Mouse (Mus musculus) midbrain, postnatal 0 days (tissue): ENCODE data around the gene Diaph2. TPM values are rescaled to one million over a fixed set of nuclear protein-coding genes. Genes with fewer than 3 reads are reported as not detected.
A peak's percentile ranks its signal among the peaks of the same experiment; 100 is the strongest.

Source experiments
- ATAC-seq: fragments of 200-750 bp; cut with Nextera tagmentation; 2 replicates; pipeline ENCODE4 v1.8.0; 2017; ENCODE audit warnings: moderate number of reproducible peaks, mild to moderate bottlenecking, moderate TSS enrichment, moderate library complexity; ENCODE audit not compliant: low FRiP score
- DNase-seq: peaks from one replicate; pipeline ENCODE4 v3.0.0-alpha.2; 2015; ENCODE audit warnings: low spot score
- H3K27ac ChIP-seq: fragments of 300-500 bp; sonication (generic); 2 replicates; pipeline ENCODE4 v1.5.1; 2014; ENCODE audit warnings: low read depth, mild to moderate bottlenecking, low read length, mixed read lengths
- H3K27me3 ChIP-seq: fragments of 300-500 bp; sonication (generic); 2 replicates; pipeline ENCODE4 v1.6.1; 2014; ENCODE audit warnings: low read length, control low read depth, mixed read lengths; ENCODE audit not compliant: insufficient read depth
- H3K36me3 ChIP-seq: fragments of 300-500 bp; sonication (generic); 2 replicates; pipeline ENCODE4 v1.6.1; 2014; ENCODE audit warnings: low read length, control low read depth, mixed read lengths; ENCODE audit not compliant: insufficient read depth
- H3K4me1 ChIP-seq: fragments of 300-500 bp; sonication (generic); 2 replicates; pipeline ENCODE4 v1.6.1; 2014; ENCODE audit warnings: mild to moderate bottlenecking, control low read depth, antibody characterized with exemption, low read length, mixed read lengths; ENCODE audit not compliant: insufficient read depth
- H3K4me2 ChIP-seq: fragments of 300-500 bp; sonication (generic); 2 replicates; pipeline ENCODE4 v1.6.1; 2014; ENCODE audit warnings: low read depth, mild to moderate bottlenecking, low read length, mixed read lengths; ENCODE audit not compliant: poor library complexity, severe bottlenecking
- H3K4me3 ChIP-seq: fragments of 300-500 bp; sonication (generic); 2 replicates; pipeline ENCODE4 v1.5.1; 2014; ENCODE audit warnings: low read depth, mild to moderate bottlenecking, low read length, moderate library complexity
- H3K9ac ChIP-seq: fragments of 300-500 bp; sonication (generic); replicated peaks from 2 replicates; pipeline ENCODE4 v1.6.1; 2014; ENCODE audit warnings: mild to moderate bottlenecking, low read length, moderate library complexity, mixed read lengths; ENCODE audit not compliant: poor library complexity, severe bottlenecking
- H3K9me3 ChIP-seq: fragments of 300-500 bp; sonication (generic); 2 replicates; pipeline ENCODE4 v1.6.1; 2016; ENCODE audit warnings: low read length, control low read depth
- CTCF ChIP-seq: IDR thresholded peaks from 2 replicates; pipeline ENCODE4 v1.5.1; 2016; ENCODE audit warnings: antibody characterized with exemption, mild to moderate bottlenecking
- WGBS: fragments of 180-500 bp; shearing (Covaris S2); extraction: QIAGEN DNeasy Blood & Tissue Kit; methylation state at CpG from one replicate; pipeline ENCODE4 v1.1.7; 2014; 5-methylcytosine and 5-hydroxymethylcytosine counted together
- polyA plus RNA-seq: library from polyadenylated mRNA; unstranded; fragments of >200 nt; fragmentation: Nextera tagmentation; extraction: Ambion mirVana; gene quantifications from 2 replicates; pipeline ENCODE4 v1.2.1, GENCODE M21; 2015
- total RNA-seq: library from RNA; depleted of rRNA; stranded (reverse); fragments of >200 nt; gene quantifications from 2 replicates; pipeline ENCODE4 v1.2.3, GENCODE M21; 2014; rRNA removed

Gene Diaph2
- total RNA-seq = 4.8 TPM in 2 replicates
- 2.9 and 3.9 TPM in 2 replicates for polyA plus RNA-seq

DNA sequence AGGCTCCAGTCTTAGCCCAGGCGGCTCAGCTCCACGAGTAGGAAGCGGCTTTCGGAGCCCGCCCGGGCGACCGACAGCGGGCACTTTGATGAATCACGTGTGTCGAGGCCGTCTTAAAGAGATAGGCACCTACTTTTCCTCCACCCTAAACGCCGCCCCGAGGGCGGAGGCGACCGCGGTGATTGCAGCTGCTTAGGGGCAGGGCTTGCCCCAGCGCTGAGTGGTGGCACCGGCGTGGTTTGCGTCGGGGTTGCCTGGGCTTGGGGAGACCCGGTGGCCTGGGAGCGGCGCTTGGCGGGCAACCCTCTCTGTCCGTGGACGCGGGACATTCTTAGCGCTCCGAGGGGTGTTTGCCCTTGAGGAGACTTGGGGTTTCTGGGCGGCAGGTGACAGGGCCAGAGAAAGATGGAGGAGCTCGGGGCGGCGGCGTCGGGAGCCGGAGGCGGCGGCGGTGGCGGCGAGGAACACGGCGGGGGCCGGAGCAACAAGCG, at the start of gene Diaph2:
TSS of gene Diaph2 (plus strand) at position 172 of the 491 bp plus-strand sequence.
- peak; percentile 73 for DNase-seq
- Histone ChIP-seq H3K9me3 (no peaks in the 10 kb centered on the region), H3K27me3 (no peaks in the 10 kb centered on the region), H3K9ac (peak within 1 kb of the TSS; percentile 55), H3K36me3 (no peaks in the 10 kb centered on the region), H3K4me3 (peak within 1 kb of the TSS; percentile 54), H3K4me2 (peak within 1 kb of the TSS; percentile 40), H3K27ac (no peak within 1 kb of the TSS), H3K4me1 (no peaks in the 10 kb centered on the region)
- TF ChIP-seq CTCF = no peak
- WGBS = 19% methylated on average over 49 of the region's 49 CpGs
- peak; percentile 87 for ATAC-seq

DNA sequence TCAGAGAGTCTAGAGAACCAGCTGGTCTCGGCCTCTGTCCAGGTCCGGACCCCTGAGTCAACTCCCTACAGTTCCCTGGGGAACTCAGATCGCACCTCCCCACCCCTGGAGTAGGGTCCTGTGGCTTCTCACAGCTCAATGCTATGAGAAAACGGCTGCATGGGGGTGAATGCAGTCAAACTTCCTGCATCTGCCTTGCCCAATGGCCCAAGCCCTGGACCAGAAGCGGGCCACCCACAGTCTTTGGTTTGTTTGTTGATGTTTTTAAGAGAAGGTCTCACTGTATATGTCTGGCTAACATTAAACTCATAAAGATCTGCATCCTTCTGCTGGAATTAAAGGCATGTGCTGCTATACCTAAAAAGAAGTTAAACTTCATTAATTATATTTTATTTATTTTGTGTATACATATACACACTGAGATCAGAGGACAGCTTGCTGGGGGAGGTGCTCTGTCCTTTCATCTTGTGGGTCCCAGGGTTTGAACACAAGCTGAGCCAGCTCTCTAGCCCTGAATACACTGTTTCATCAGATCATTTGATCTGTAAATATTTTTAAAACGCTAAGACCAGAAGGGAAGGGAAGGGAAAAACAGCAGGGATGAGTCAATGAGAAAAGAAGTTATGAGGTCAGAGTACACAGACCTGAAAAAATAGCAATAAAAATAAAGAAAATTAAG, 47.8 kb upstream of the Diaph2 start:
- H3K4me2 ChIP-seq = no peak overlapping the region
- TF ChIP-seq CTCF = no peak
- no peaks in the 10 kb centered on the region for H3K9me3 ChIP-seq
- no peak overlapping the region for H3K9ac ChIP-seq
- H3K4me3 ChIP-seq = no peak overlapping the region
- 69% methylated on average over 6 of the region's 6 CpGs for WGBS
- no peaks in the 10 kb centered on the region for H3K36me3 ChIP-seq
- no peak for DNase-seq
- no peaks in the 10 kb centered on the region for H3K4me1 ChIP-seq
- H3K27me3 ChIP-seq = no peaks in the 10 kb centered on the region
- no peak for ATAC-seq
- H3K27ac ChIP-seq = no peak overlapping the region

GRCm38 (mm10) chrX:129709656-129710055, 39.9 kb upstream of the Diaph2 start:
- H3K4me3 ChIP-seq = no peak overlapping the region
- ATAC-seq = no peak
- no peak overlapping the region for H3K9ac ChIP-seq

DNA sequence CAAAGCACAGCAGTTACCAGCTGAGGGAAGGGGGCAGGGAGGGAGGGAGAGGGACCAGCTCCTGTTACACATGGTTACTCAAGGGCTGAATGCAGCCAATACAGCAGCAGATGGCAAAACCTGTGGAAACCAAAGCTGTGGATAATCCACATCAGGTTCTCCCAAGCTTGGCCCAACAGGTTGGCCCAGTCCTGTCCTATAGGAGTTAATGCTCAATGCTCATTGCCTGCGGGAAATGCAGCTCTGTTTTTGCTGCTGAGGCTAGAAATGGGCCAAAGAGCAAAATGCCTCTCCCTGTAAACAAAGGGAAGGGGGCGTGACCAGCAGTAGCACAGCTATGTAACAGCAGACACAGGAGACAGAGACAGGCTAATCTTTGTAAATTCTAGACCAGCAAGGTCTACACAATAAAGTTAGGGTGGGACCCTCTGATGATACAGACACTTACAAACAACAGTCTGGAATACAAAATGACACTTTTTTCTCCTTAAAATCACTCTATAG, 20.8 kb upstream of the Diaph2 start:
- WGBS = 50% methylated on average over 2 of the region's 2 CpGs

More at GRCm38 (mm10) chrX:129709656-129710055, 39.9 kb upstream of the Diaph2 start:
- no peak overlapping the region for H3K4me2 ChIP-seq
- no peaks in the 10 kb centered on the region for H3K36me3 ChIP-seq
- no peaks in the 10 kb centered on the region for H3K27me3 ChIP-seq
- no peaks in the 10 kb centered on the region for H3K9me3 ChIP-seq
- DNase-seq = no peak
- WGBS = 80% methylated on average over 2 of the region's 2 CpGs
- H3K27ac ChIP-seq = no peak overlapping the region
- TF ChIP-seq CTCF = no peak
- no peaks in the 10 kb centered on the region for H3K4me1 ChIP-seq

GRCm38 (mm10) chrX:129736562-129736961, 13.0 kb upstream of the Diaph2 start:
- H3K27me3 ChIP-seq = no peaks in the 10 kb centered on the region
- no peak overlapping the region for H3K4me3 ChIP-seq
- WGBS = 43% methylated on average over 1 of the region's 1 CpGs
- H3K4me1 ChIP-seq = no peaks in the 10 kb centered on the region
- H3K36me3 ChIP-seq = no peaks in the 10 kb centered on the region
- ATAC-seq (no peak), DNase-seq (no peak)
- no peak overlapping the region for H3K9ac ChIP-seq
- no peak overlapping the region for H3K27ac ChIP-seq
- H3K4me2 ChIP-seq = no peak overlapping the region
- H3K9me3 ChIP-seq = no peaks in the 10 kb centered on the region
- TF ChIP-seq CTCF = no peak

More for the DNA sequence above, 20.8 kb upstream of the Diaph2 start:
- Histone ChIP-seq H3K9me3 (no peaks in the 10 kb centered on the region), H3K9ac (no peak overlapping the region), H3K4me2 (no peak overlapping the region), H3K27ac (no peak overlapping the region), H3K36me3 (no peaks in the 10 kb centered on the region), H3K4me1 (no peaks in the 10 kb centered on the region), H3K27me3 (no peaks in the 10 kb centered on the region), H3K4me3 (no peak overlapping the region)
- DNase-seq = no peak
- ATAC-seq = no peak
- no peak for TF ChIP-seq CTCF

DNA sequence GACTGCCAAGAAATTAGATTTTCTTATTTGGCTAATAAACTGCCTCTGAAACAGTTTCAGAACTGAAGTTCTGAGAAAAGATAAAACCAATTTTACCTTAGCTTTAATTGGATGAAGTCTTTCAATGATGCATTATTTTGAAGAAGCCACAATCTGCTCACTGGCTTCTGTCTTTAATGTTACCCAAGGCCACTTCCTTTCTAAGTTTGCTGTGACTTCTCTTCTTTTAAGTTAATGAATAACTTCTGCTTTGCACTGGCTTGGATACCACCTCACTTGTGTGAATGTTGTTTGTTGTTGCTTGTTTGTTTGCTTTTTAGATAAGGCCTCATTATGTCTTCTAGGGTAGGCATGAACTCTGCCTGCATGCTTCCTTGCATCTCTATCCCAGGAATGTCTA, 10.3 kb upstream of the Diaph2 start:
- Histone ChIP-seq H3K9me3 (no peaks in the 10 kb centered on the region), H3K36me3 (no peaks in the 10 kb centered on the region), H3K4me1 (no peaks in the 10 kb centered on the region), H3K4me2 (no peak overlapping the region), H3K27ac (no peak overlapping the region), H3K4me3 (no peak overlapping the region), H3K27me3 (no peaks in the 10 kb centered on the region), H3K9ac (no peak overlapping the region)
- DNase-seq (no peak), ATAC-seq (no peak)
- no peak for TF ChIP-seq CTCF
